Comparison of ENCODE assay signal across 17 mouse cellular contexts in genomic region chr3:106544721-106545316, GRCm38 (mm10). TPM values are rescaled to one million over a fixed set of nuclear protein-coding genes. Genes with fewer than 3 reads are reported as not detected.
DNase-seq lines count a peak whose midpoint lies in the region; ATAC-seq and TF ChIP-seq lines count a peak whose summit lies in the region.
"Had no signal": no experiment of that assay in that cellular context is flagged by ENCODE, and none has a peak within 500 bp of the region (broad histone marks: within the 10 kb centered on the region; RNA-seq: fewer than 3 reads in every experiment).

No protein-coding gene starts in this region.

- H3K9me3 ChIP-seq in forebrain, embryonic 14.5 days (replicated peaks; ENCODE audit: control insufficient read depth, low read length) = no peaks in the 10 kb centered on the region
- H3K9me3 ChIP-seq: embryonic facial prominence, embryonic 12.5 days; heart, embryonic 15.5 days; intestine, embryonic 15.5 days; neural tube, embryonic 13.5 days had no signal

- no peak overlapping the region for H3K4me3 ChIP-seq in spleen, adult 2 months (ENCODE audit: extremely low read depth, insufficient read depth, insufficient read length)
- no peak overlapping the region for H3K4me3 ChIP-seq in myocyte
- no peak overlapping the region for H3K4me3 ChIP-seq in forebrain, embryonic 14.5 days (ENCODE audit: low read depth, low read length)
- H3K4me3 ChIP-seq: embryonic facial prominence, embryonic 12.5 days; heart, adult 2 months; heart, embryonic 15.5 days; intestine, embryonic 15.5 days; neural tube, embryonic 13.5 days had no signal

- H3K27ac ChIP-seq in spleen, adult 2 months (ENCODE audit: insufficient read depth, low read length) = peak overlapping the region; percentile 38; the same call in 1 of the 2 replicates
- H3K27ac ChIP-seq in forebrain, embryonic 14.5 days (ENCODE audit: low read depth, low read length) = no peak overlapping the region
- H3K27ac ChIP-seq: embryonic facial prominence, embryonic 12.5 days; heart, adult 2 months; heart, embryonic 15.5 days; intestine, embryonic 15.5 days; kidney, postnatal 0 days; neural tube, embryonic 13.5 days had no signal

- peak in 1 of 2 experiments; percentile 21 for DNase-seq in spleen, adult 2 months (ENCODE audit: low read depth in 1 of 2, low spot score in 2 of 2)
- DNase-seq in spleen, postnatal 10 days (ENCODE audit: low spot score in 2 of 2) = no peak
- no peak for DNase-seq in forebrain, embryonic 14.5 days (ENCODE audit: low spot score)
- no peak for DNase-seq in cerebellum, adult 8-10 months
- DNase-seq: adrenal gland, postnatal 10 days; cerebellum, adult 11 months; gastrocnemius, postnatal 10 days; heart, adult 2 months; thymus, adult 18-20 months had no signal

- H3K79me2 ChIP-seq in myocyte (ENCODE audit: control insufficient read depth, insufficient read depth) = peaks cover 86% of the 10 kb centered on the region

- H3K4me2 ChIP-seq in myocyte (ENCODE audit: low read depth) = peak overlapping the region; percentile 83
- no peak overlapping the region for H3K4me2 ChIP-seq in forebrain, embryonic 14.5 days (ENCODE audit: low read length)
- H3K4me2 ChIP-seq: embryonic facial prominence, embryonic 12.5 days; intestine, embryonic 15.5 days; neural tube, embryonic 13.5 days had no signal

- peak; percentile 10 for ATAC-seq in inflammation-experienced regulatory T-cells, adult 6 months
- ATAC-seq in megakaryocyte progenitor cell, adult 5-6 weeks (replicated peaks; ENCODE audit: poor library complexity) = no peak
- ATAC-seq in forebrain, embryonic 14.5 days = no peak

- H3K27me3 ChIP-seq in spleen, adult 2 months (ENCODE audit: control insufficient read depth, insufficient read depth, low read length) = no peaks in the 10 kb centered on the region
- no peaks in the 10 kb centered on the region for H3K27me3 ChIP-seq in myocyte (ENCODE audit: control insufficient read depth, insufficient read depth, insufficient read length)
- H3K27me3 ChIP-seq in forebrain, embryonic 14.5 days (replicated peaks; ENCODE audit: control insufficient read depth, insufficient read depth, low read length) = no peaks in the 10 kb centered on the region
- H3K27me3 ChIP-seq: embryonic facial prominence, embryonic 12.5 days; heart, embryonic 15.5 days; intestine, embryonic 15.5 days; neural tube, embryonic 13.5 days had no signal

- TF ChIP-seq POLR2A in spleen, adult 2 months (IDR thresholded peaks at IDR 0.05; ENCODE audit: low read depth, low read length) = no peak
- TF ChIP-seq POLR2A in myocyte (IDR thresholded peaks at IDR 0.05; ENCODE audit: insufficient read length, low read depth) = no peak

- no peak overlapping the region for H3K9ac ChIP-seq in forebrain, embryonic 14.5 days (ENCODE audit: low read length)
- H3K9ac ChIP-seq: embryonic facial prominence, embryonic 12.5 days; heart, embryonic 15.5 days; intestine, embryonic 15.5 days; neural tube, embryonic 13.5 days had no signal

- H3K36me3 ChIP-seq in spleen, adult 2 months (ENCODE audit: control insufficient read depth, insufficient read depth, low read length) = no peaks in the 10 kb centered on the region
- peaks cover 6% of the 10 kb centered on the region for H3K36me3 ChIP-seq in myocyte (ENCODE audit: control insufficient read depth, insufficient read depth)
- H3K36me3 ChIP-seq in forebrain, embryonic 14.5 days (ENCODE audit: control insufficient read depth, insufficient read depth, low read length) = no peaks in the 10 kb centered on the region
- H3K36me3 ChIP-seq: embryonic facial prominence, embryonic 12.5 days; heart, embryonic 15.5 days; intestine, embryonic 15.5 days; neural tube, embryonic 13.5 days had no signal

- H3K4me1 ChIP-seq in spleen, adult 2 months (ENCODE audit: control insufficient read depth, insufficient read depth, insufficient read length) = peaks cover 8% of the 10 kb centered on the region
- H3K4me1 ChIP-seq in forebrain, embryonic 14.5 days (ENCODE audit: control insufficient read depth, insufficient read depth, low read length) = peaks cover 15% of the 10 kb centered on the region; the same call in 1 of the 2 replicates

- no peak for TF ChIP-seq CTCF in spleen, adult 2 months (IDR thresholded peaks at IDR 0.05; ENCODE audit: extremely low read depth, insufficient read depth, insufficient read length, insufficient replicate concordance)

- H3ac ChIP-seq in myocyte (ENCODE audit: control insufficient read depth, insufficient read length) = no peak overlapping the region

- WGBS in spleen, adult 2 months = 58% methylated on average over 8 of the region's 8 CpGs
- 93% methylated on average over 8 of the region's 8 CpGs for WGBS in forebrain, embryonic 14.5 days

TF ChIP-seq in myocyte, 11 proteins besides CTCF, POLR2A, EP300 and RAD21:
- no peak for TF ChIP-seq CEBPB (IDR thresholded peaks at IDR 0.05; ENCODE audit: insufficient read depth, poor library complexity, severe bottlenecking)
- no peak for TF ChIP-seq REST (IDR thresholded peaks at IDR 0.05; ENCODE audit: insufficient read depth, insufficient read length)
- TF ChIP-seq MYOD1 (IDR thresholded peaks at IDR 0.05; ENCODE audit: control insufficient read depth in 1 of 3, insufficient read length in 2 of 3, low read depth in 2 of 3) = no peak
- TF ChIP-seq E2F4 (IDR thresholded peaks at IDR 0.05; ENCODE audit: insufficient read depth) = no peak
- TF ChIP-seq TCF3 (IDR thresholded peaks at IDR 0.05; ENCODE audit: insufficient read length, low read depth) = no peak
- no peak for TF ChIP-seq MAX (IDR thresholded peaks at IDR 0.05; ENCODE audit: low read depth)
- TF ChIP-seq POLR2AphosphoS2 (IDR thresholded peaks at IDR 0.05; ENCODE audit: insufficient read length, low read depth) = no peak
- TF ChIP-seq TCF12 (IDR thresholded peaks at IDR 0.05; ENCODE audit: insufficient read depth, poor library complexity, severe bottlenecking) = no peak
- no peak for TF ChIP-seq MYOG (IDR thresholded peaks at IDR 0.05; ENCODE audit: control insufficient read depth in 1 of 3, insufficient read depth in 1 of 3, insufficient read length in 2 of 3, low read depth in 2 of 3)
- TF ChIP-seq USF1 (IDR thresholded peaks at IDR 0.05; ENCODE audit: low read depth) = no peak
- no peak for TF ChIP-seq SRF (IDR thresholded peaks at IDR 0.05; ENCODE audit: control insufficient read depth, insufficient read length, low read depth)

RNA-seq across cellular contexts. Expression of gene Dram2, which starts 2.8 kb away (rescaled TPM):
- polyA plus RNA-seq in spleen, adult 2 months (2012; rRNA removed) = 12.7 and 16.1 TPM in 2 replicates
- 10 to 100 TPM; 49.5 to 55.4 (median 54.2) TPM for polyA plus RNA-seq in inflammation-experienced regulatory T-cells, adult 6 months (2017; shearing (Covaris generic))
- 47.3 TPM for polyA plus RNA-seq in myocyte (2012; fragmentation: generic; extraction: Trizol)
- total RNA-seq in megakaryocyte progenitor cell, adult 5-6 weeks (2015) = 36.7 and 37.4 TPM in 2 replicates
- total RNA-seq in megakaryocyte progenitor cell, adult 5-6 weeks (2017) = 16.9 and 24.1 TPM in 2 replicates
- polyA plus RNA-seq in forebrain, embryonic 14.5 days (2014; fragmentation: Nextera tagmentation; extraction: Ambion mirVana) = 62.2 and 65.9 TPM in 2 replicates

RNA-seq across cellular contexts. Expression of gene Cept1, which starts 2.8 kb away (rescaled TPM):
- polyA plus RNA-seq in spleen, adult 2 months (2012; rRNA removed) = 13.4 and 13.6 TPM in 2 replicates
- polyA plus RNA-seq in inflammation-experienced regulatory T-cells, adult 6 months (2017; shearing (Covaris generic)) = 100 to 1,000 TPM; 125 to 133 (median 127) TPM
- polyA plus RNA-seq in myocyte (2012; fragmentation: generic; extraction: Trizol) = 18.9 TPM
- 44.5 and 51.7 TPM in 2 replicates for total RNA-seq in megakaryocyte progenitor cell, adult 5-6 weeks (2015)
- 95.2 and 100 TPM in 2 replicates for total RNA-seq in megakaryocyte progenitor cell, adult 5-6 weeks (2017)
- polyA plus RNA-seq in forebrain, embryonic 14.5 days (2014; fragmentation: Nextera tagmentation; extraction: Ambion mirVana) = 44.1 and 54.8 TPM in 2 replicates
